Mouse (Mus musculus) ES-Bruce4 (cell line): ENCODE data around the gene Selenof.

ENCODE experiments used
- EP300 ChIP-seq: IDR thresholded peaks from 2 replicates; pipeline ENCODE4 v1.6.1; 2011; ENCODE audit warnings: low read depth, low read length; ENCODE audit not compliant: insufficient read depth
- POLR2A ChIP-seq: IDR thresholded peaks from one replicate; pipeline ENCODE4 v1.8.1; 2011; ENCODE audit warnings: low read length; ENCODE audit not compliant: insufficient read depth

DNA sequence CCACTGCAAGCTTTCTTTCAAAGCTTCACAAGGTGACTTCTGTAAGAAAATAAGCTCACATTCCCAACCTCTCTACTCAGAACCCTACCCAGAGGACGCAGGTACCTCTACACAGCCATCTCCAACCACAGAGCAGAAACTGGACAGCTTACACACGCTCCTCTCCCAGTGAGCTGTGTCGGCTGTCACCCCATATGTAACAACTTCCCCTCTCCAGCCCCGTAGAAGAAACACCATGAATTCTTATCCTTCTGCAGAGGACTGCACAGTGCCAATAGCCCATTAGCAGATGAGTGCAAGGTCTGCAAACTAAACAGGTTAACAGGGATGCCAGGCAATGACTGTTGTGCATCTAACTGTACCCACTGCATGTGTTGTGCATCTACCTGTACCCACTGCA, 23.6 kb upstream of the Selenof start:
- no peak for TF ChIP-seq EP300
- no peak for TF ChIP-seq POLR2A
